Mouse (Mus musculus) cerebellum, postnatal 10 days (tissue): ENCODE data around the gene Serpinb8.
A peak's percentile ranks its signal among the peaks of the same experiment; 100 is the strongest.

Source experiments
- DNase-seq, 2 experiments: peaks; one replicate each; pipeline ENCODE4 v3.0.0; 2021; ENCODE audit warnings: mixed read lengths in 2 of 2

Serpinb8 gene

GRCm38 (mm10) chr1:107645086-107645485, 55.3 kb downstream of the Serpinb8 start:
- DNase-seq = peak; percentile 35 to 47

GRCm38 (mm10) chr1:107657689-107658088, 67.9 kb downstream of the Serpinb8 start:
- no peak for DNase-seq
